Mouse (Mus musculus): ENCODE results near the gene Cd8a.

DNA sequence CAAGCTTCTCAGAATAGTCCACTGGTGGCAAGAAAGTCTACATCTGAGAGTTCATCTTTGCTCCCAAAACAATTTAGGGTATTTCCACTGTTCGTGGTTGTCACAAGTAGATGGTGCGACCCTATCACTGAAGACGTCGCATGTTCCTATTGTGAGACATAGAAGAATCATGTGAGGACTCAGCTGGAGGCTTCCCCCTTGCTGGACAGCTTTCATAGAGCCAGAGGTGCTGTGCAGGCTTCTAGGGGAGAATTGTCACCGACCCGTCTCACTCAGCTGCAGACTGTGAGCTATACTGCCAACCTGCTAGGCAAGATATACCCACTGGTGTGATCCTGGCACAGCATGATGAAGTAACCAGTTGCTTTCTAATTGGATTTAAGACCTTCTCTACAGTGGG, 21.0 kb upstream of the Cd8a start:
- no peak for TF ChIP-seq EP300 (IDR thresholded peaks at IDR 0.05; ENCODE audit: insufficient read depth, low read depth, low read length)
- TF ChIP-seq CTCF (IDR thresholded peaks at IDR 0.05) = no peak

Measured in heart, adult 2 months (tissue).